Mouse (Mus musculus): ENCODE data around the gene Abca1.

DNA sequence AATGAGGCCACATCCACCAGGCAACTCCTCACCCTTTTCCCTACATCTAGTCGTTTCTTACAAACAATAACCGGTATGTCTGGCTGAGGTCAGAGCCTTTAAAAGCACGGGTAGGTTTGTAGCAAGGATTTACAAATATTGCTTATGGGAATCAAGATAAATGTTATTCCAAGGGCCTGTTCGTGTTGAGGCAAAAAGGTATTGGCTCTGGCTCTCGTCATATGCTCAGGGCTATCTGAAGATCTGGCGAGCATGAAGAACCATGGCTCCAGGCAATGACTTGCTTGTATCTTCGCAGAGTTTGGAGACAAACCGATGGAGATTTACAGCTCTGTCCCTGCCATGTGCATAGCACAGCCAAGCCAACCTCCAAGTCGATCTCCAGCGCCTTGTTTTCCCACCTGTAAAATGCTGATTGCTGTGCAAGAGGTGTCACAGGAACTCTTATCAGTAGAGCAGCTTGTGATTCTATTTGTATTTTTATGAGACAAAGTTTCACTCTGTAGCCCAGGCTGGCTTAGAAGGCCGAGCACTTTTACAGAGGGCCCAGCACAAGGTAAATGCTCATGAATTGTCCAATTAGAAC is 29.9 kb downstream of the Abca1 start:
- no peak for TF ChIP-seq EP300 (IDR thresholded peaks at IDR 0.05; ENCODE audit: low read depth)
- no peak for TF ChIP-seq CTCF (IDR thresholded peaks at IDR 0.05; ENCODE audit: low read depth)

Data from heart, postnatal 0 days (tissue).